Mouse (Mus musculus) liver, postnatal 0 days (tissue): ENCODE data around the gene Mgat5. TPM values are rescaled to one million over a fixed set of nuclear protein-coding genes. Genes with fewer than 3 reads are reported as not detected.

Experiments
- ATAC-seq: fragments of 200-750 bp; cut with Nextera tagmentation; 2 replicates; pipeline ENCODE4 v1.8.0; 2017; ENCODE audit warnings: mild to moderate bottlenecking, moderate library complexity
- DNase-seq: peaks from one replicate; pipeline ENCODE4 v3.0.0-alpha.2; 2016
- H3K27ac ChIP-seq: fragments of 300-500 bp; sonication (generic); 2 replicates; pipeline ENCODE4 v1.5.1; 2014; ENCODE audit warnings: antibody characterized with exemption, moderate library complexity, mild to moderate bottlenecking, low read depth
- H3K27me3 ChIP-seq: fragments of 300-500 bp; sonication (generic); 2 replicates; pipeline ENCODE4 v1.6.1; 2014; ENCODE audit warnings: low read length, control low read depth, mixed read lengths; ENCODE audit not compliant: insufficient read depth
- H3K36me3 ChIP-seq: fragments of 300-500 bp; sonication (generic); replicated peaks from 2 replicates; pipeline ENCODE4 v1.6.1; 2014; ENCODE audit warnings: mild to moderate bottlenecking, control low read depth, low read length, moderate library complexity, mixed read lengths; ENCODE audit not compliant: insufficient read depth
- H3K4me1 ChIP-seq: fragments of 300-500 bp; sonication (generic); 2 replicates; pipeline ENCODE4 v1.6.1; 2014; ENCODE audit warnings: antibody characterized with exemption, mild to moderate bottlenecking, control low read depth; ENCODE audit not compliant: insufficient read depth
- H3K4me2 ChIP-seq: fragments of 300-500 bp; sonication (generic); 2 replicates; pipeline ENCODE4 v1.6.1; 2014; ENCODE audit warnings: low read depth, mild to moderate bottlenecking, low read length, moderate library complexity, mixed read lengths
- H3K4me3 ChIP-seq: fragments of 300-500 bp; sonication (generic); 2 replicates; pipeline ENCODE4 v1.5.1; 2014; ENCODE audit warnings: low read depth, low read length
- H3K9ac ChIP-seq: fragments of 300-500 bp; sonication (generic); replicated peaks from 2 replicates; pipeline ENCODE4 v1.6.1; 2014; ENCODE audit warnings: mild to moderate bottlenecking, moderate library complexity
- H3K9me3 ChIP-seq: fragments of 300-500 bp; sonication (generic); 2 replicates; pipeline ENCODE4 v1.6.1; 2016; ENCODE audit warnings: mild to moderate bottlenecking, control low read depth, low read length, mixed read lengths
- CTCF ChIP-seq: sonication (generic); IDR thresholded peaks from 2 replicates; pipeline ENCODE4 v1.5.1; 2016; ENCODE audit warnings: antibody characterized with exemption, low read depth
- EP300 ChIP-seq: IDR thresholded peaks from 2 replicates; pipeline ENCODE4 v1.6.1; 2016; ENCODE audit warnings: antibody characterized with exemption, low read depth, mild to moderate bottlenecking
- WGBS: fragments of 180-500 bp; shearing (Covaris S2); extraction: QIAGEN DNeasy Blood & Tissue Kit; methylation state at CpG from one replicate; pipeline ENCODE4 v1.1.7; 2014; ENCODE audit not compliant: insufficient replicate concordance; 5-methylcytosine and 5-hydroxymethylcytosine counted together
- polyA plus RNA-seq: library from polyadenylated mRNA; unstranded; fragments of >200 nt; fragmentation: Nextera tagmentation; extraction: Ambion mirVana; gene quantifications from 2 replicates; pipeline ENCODE4 v1.2.1, GENCODE M21; 2015

Mgat5 gene
- polyA plus RNA-seq, 1 experiment from 2014 or later = 0.86 TPM

DNA sequence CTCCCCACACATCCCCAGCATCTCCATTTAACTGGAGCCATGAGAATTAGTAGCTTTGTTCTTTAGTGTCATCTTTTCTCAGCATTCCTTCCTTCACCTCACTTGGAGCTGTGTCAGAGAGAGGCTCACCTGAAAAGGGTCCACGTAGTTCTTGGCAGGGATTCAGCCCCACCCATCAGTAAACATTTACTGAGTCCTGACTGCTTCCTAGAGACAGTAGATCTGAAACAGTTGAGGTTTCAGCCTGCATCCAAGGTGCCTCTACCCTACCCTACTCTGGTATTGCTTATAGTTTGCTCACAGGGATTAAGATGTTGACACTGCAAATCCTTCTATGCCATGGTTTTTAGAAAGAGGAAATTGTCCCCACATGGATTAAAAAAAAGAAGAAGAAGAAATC lies 43.6 kb downstream of the Mgat5 start:
- Histone ChIP-seq H3K9ac (no peak overlapping the region), H3K9me3 (no peaks in the 10 kb centered on the region), H3K4me3 (no peak overlapping the region), H3K36me3 (0 out of 2 replicates have a peak, but pooled peaks cover 3% of the 10 kb centered on the region), H3K4me2 (no peak overlapping the region), H3K4me1 (peaks cover 8% of the 10 kb centered on the region), H3K27me3 (no peaks in the 10 kb centered on the region), H3K27ac (no peak overlapping the region)
- WGBS = 80% methylated on average over 1 of the region's 1 CpGs
- DNase-seq (no peak), ATAC-seq (no peak)
- no peak for TF ChIP-seq CTCF
- no peak for TF ChIP-seq EP300

DNA sequence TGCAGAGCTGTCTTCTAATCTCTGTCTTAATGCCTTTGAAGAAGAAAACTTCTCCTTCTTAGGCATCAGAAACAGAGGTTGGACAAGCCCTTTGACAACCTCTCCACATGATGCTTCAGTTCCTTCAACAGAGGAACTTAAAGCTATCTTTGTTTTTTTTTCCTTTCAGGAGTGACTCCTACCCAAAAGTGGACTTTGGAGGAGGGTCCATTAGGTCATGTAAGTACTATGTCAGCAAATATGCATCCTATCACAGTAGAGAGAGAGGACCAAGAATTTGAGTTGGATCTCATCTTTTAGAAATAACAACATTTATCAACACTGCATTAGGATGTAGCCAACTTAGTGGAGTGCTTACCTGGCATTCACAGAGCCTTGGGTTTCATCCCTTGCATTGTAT lies 44.8 kb downstream of the Mgat5 start:
- Histone ChIP-seq H3K27me3 (no peaks in the 10 kb centered on the region), H3K4me3 (no peak overlapping the region), H3K9ac (no peak overlapping the region), H3K4me2 (no peak overlapping the region), H3K4me1 (no peaks in the 10 kb centered on the region; the same call in 1 of the 2 replicates), H3K9me3 (no peaks in the 10 kb centered on the region), H3K27ac (no peak overlapping the region), H3K36me3 (0 out of 2 replicates have a peak, but pooled peaks cover 3% of the 10 kb centered on the region)
- DNase-seq = no peak
- TF ChIP-seq CTCF = no peak
- no peak for TF ChIP-seq EP300
- ATAC-seq = no peak

DNA sequence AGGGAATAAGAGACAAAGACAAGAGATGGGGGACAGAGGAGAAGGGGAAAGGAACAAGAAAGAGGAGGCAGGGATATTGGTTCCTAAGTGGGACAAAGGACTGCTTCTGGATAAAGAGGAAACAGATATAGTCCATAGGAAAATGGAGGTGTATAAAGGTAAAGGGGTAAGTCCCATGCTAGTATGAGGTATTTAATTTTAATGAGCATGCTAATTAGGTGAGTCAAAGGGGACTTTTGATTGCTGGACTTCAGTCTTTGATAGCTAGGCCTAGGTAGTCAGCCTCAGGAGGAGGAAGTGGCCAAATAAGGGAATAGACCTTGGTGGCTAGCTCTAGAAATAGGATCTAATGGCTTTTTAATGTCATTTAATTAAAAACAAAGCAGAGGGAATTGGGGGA lies 45.5 kb downstream of the Mgat5 start:
- H3K4me1 ChIP-seq = no peaks in the 10 kb centered on the region
- H3K4me3 ChIP-seq = no peak overlapping the region
- no peaks in the 10 kb centered on the region for H3K27me3 ChIP-seq
- H3K27ac ChIP-seq = no peak overlapping the region
- 0 out of 2 replicates have a peak, but pooled peaks cover 3% of the 10 kb centered on the region for H3K36me3 ChIP-seq
- H3K9ac ChIP-seq = no peak overlapping the region
- DNase-seq (no peak), ATAC-seq (no peak)
- TF ChIP-seq CTCF (no peak), EP300 (no peak)
- no peaks in the 10 kb centered on the region for H3K9me3 ChIP-seq
- no peak overlapping the region for H3K4me2 ChIP-seq

DNA sequence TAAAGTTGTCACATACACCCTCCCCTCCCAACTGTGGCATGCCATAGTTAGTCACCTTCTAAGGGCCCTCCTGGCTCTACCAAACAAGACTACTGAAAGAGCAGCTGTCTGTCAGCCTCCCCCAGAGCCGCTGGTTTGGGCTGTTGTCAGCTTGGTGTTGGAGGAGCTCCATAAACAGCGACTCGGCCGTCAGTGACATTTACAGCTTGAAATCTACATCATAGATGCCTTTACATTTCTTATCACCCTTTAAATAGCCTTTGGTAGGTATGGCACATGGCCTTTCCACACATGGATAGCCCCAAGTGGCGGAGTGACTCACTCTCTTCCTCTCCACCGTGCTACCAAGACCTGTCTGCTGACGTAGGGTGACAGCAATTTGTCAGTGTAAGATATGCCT lies 46.9 kb downstream of the Mgat5 start:
- Histone ChIP-seq H3K4me3 (no peak overlapping the region), H3K27me3 (no peaks in the 10 kb centered on the region), H3K9me3 (no peaks in the 10 kb centered on the region), H3K27ac (no peak overlapping the region), H3K9ac (no peak overlapping the region), H3K4me2 (no peak overlapping the region), H3K4me1 (no peaks in the 10 kb centered on the region), H3K36me3 (0 out of 2 replicates have a peak, but pooled peaks cover 3% of the 10 kb centered on the region)
- ATAC-seq (no peak), DNase-seq (no peak)
- WGBS = 85% methylated on average over 7 of the region's 7 CpGs
- TF ChIP-seq CTCF = no peak
- TF ChIP-seq EP300 = no peak

DNA sequence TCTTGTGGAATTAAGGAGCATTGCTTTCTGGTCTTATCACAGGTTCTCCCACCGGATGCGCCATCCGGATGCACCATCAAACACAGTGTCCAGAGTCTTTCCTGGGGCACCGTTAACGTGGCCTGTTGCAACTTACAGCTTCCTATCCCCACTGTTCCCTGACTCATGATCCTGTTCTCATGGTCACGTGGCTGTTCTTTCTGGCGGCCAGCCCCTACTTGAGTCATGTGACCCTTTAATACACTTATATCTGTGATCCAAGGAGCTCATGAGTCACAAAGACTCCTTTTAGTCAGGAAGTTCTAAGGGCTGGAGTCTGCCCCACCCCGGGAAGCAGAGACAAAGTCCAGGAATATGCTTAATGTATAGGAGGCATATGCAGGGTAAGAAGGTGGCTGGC lies 52.2 kb downstream of the Mgat5 start:
- Histone ChIP-seq H3K27me3 (no peaks in the 10 kb centered on the region), H3K4me3 (no peak overlapping the region), H3K4me1 (no peaks in the 10 kb centered on the region), H3K36me3 (0 out of 2 replicates have a peak, but pooled peaks cover under 1% of the 10 kb centered on the region), H3K9me3 (no peaks in the 10 kb centered on the region), H3K27ac (no peak overlapping the region), H3K4me2 (no peak overlapping the region), H3K9ac (no peak overlapping the region)
- 81% methylated on average over 8 of the region's 8 CpGs for WGBS
- no peak for TF ChIP-seq CTCF
- TF ChIP-seq EP300 = no peak
- DNase-seq = peak; percentile 27
- peak; percentile 59; the same call in 1 of the 2 replicates for ATAC-seq

DNA sequence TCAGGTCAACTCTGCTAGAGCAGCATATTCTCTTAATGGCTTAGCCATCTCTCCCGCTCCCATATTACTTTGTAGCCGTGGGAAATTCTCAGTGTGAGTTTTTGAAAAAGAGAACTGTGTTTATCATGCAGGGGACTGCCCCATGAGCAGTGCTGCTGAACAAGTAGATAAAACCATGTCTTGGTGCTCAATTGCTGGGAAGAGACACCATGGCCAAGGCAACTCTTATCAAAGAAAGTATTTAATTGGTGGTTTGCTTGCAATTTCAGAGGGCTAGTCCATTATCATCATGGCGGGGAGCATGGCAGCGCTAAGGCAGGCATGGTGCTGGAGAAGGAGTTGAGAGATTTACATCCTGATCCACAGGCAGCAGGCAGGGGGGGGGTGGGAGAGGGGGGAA lies 54.9 kb downstream of the Mgat5 start:
- no peaks in the 10 kb centered on the region for H3K27me3 ChIP-seq
- no peaks in the 10 kb centered on the region for H3K36me3 ChIP-seq
- ATAC-seq (no peak), DNase-seq (no peak)
- H3K4me2 ChIP-seq = no peak overlapping the region
- no peak overlapping the region for H3K27ac ChIP-seq
- H3K4me3 ChIP-seq = no peak overlapping the region
- 63% methylated on average over 4 of the region's 4 CpGs for WGBS
- TF ChIP-seq EP300 = no peak
- no peak for TF ChIP-seq CTCF
- H3K9me3 ChIP-seq = no peaks in the 10 kb centered on the region
- H3K9ac ChIP-seq = no peak overlapping the region
- no peaks in the 10 kb centered on the region for H3K4me1 ChIP-seq

DNA sequence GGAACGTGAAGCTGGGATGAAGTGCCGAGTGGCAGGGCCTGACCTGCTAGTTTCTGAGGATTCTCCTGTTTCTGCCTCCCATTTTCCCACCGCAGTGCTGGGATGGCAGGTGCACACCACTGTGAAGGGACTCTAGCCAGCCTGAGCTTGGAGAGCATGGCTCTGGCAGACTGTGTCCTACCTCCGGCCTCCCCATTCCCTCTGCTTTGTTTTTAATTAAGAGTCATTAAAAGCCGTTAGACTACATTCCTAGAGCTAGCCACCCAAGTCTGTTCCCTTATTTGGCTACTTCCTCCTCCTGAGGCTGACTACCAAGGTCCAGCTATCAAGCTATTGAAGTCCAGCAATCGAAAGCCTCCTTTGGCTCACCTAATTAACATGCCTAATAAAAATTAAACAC lies 56.2 kb downstream of the Mgat5 start:
- ATAC-seq = no peak
- TF ChIP-seq EP300 = no peak
- TF ChIP-seq CTCF = no peak
- WGBS = 72% methylated on average over 6 of the region's 6 CpGs
- no peak overlapping the region for H3K9ac ChIP-seq
- no peak overlapping the region for H3K27ac ChIP-seq
- H3K4me2 ChIP-seq = no peak overlapping the region
- H3K4me3 ChIP-seq = no peak overlapping the region
- no peak for DNase-seq
- H3K4me1 ChIP-seq = no peaks in the 10 kb centered on the region
- H3K27me3 ChIP-seq = no peaks in the 10 kb centered on the region
- H3K9me3 ChIP-seq = no peaks in the 10 kb centered on the region
- no peaks in the 10 kb centered on the region for H3K36me3 ChIP-seq
